Mouse (Mus musculus): Measurements from ENCODE around the gene Cdh4.

GRCm38 (mm10) chr2:179428889-179429288 is 13.3 kb upstream of the Cdh4 start:
- TF ChIP-seq CTCF (IDR thresholded peaks at IDR 0.05; ENCODE audit: borderline replicate concordance, insufficient read depth, low read depth, low read length) (no peak), POLR2A (IDR thresholded peaks at IDR 0.05; ENCODE audit: borderline replicate concordance, insufficient read depth, low read length) (no peak)

All from cerebellum, adult 2 months (tissue).